ENCODE assay signal across 11 mouse cellular contexts in the genomic region with DNA sequence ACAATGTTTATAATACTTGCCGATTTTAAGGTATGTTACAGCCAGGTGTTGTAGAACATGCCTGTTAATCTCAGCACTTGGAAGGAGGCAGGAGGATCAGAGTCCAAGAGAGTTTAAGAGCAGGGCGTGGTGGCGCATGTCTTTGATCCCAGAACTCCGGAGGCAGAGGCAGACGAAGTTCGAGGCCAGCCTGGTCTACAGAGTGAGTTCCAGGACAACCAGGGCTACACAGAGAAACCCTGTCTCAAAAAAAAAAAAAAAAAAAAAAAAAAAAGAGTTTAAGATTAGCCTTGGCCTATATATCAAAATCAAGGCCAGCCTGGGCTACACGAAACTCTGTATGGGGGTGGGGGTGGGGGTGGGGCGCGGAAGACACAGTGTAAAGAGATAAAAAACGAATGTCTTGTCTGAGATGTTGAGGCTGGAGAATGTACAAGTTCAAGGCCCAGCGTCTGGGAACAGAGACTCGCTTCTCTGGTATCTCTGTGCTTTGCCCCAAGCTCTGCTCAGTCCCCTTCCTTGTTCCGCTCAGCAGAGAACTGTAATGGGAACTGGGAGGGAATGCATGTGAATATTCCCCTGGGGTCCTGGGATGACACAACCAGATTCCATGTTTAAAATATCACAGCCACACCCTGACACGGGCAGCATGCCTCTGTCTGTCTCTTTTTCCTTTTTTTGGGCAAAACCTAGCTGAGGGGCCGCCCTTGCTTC. TPM values are rescaled to one million over a fixed set of nuclear protein-coding genes. Genes with fewer than 3 reads are reported as not detected.
DNase-seq lines count a peak whose midpoint lies in the region; ATAC-seq and TF ChIP-seq lines count a peak whose summit lies in the region.
"Had no signal": no experiment of that assay in that cellular context is flagged by ENCODE, and none has a peak within 500 bp of the region (broad histone marks: within the 10 kb centered on the region; RNA-seq: fewer than 3 reads in every experiment).

No protein-coding gene starts in this region.

- no peak overlapping the region for H3K27ac ChIP-seq in limb, embryonic 14.5 days (replicated peaks; ENCODE audit: low read depth, low read length)

- peak overlapping the region; percentile 73; the same call in 1 of the 2 replicates for H3K4me3 ChIP-seq in limb, embryonic 14.5 days (replicated peaks; ENCODE audit: low read length)

- H3K4me1 ChIP-seq in limb, embryonic 14.5 days (ENCODE audit: control insufficient read depth, insufficient read depth, low read length): peaks cover 17% of the 10 kb centered on the region

- no peaks in the 10 kb centered on the region for H3K27me3 ChIP-seq in limb, embryonic 14.5 days (ENCODE audit: control insufficient read depth, insufficient read depth, low read length)
- H3K27me3 ChIP-seq: Patski had no signal

- no peak overlapping the region for H3K4me2 ChIP-seq in limb, embryonic 14.5 days (replicated peaks; ENCODE audit: low read depth, low read length, severe bottlenecking)

- no peak for TF ChIP-seq POLR2A in limb, embryonic 14.5 days (IDR thresholded peaks at IDR 0.05; ENCODE audit: borderline replicate concordance, extremely low read depth, insufficient read depth, insufficient read length)

- no peaks in the 10 kb centered on the region for H3K9me3 ChIP-seq in limb, embryonic 14.5 days (ENCODE audit: control insufficient read depth, low read length)

- ATAC-seq in limb, embryonic 14.5 days (ENCODE audit: low FRiP score, low read depth): no peak
- no peak for ATAC-seq in activated CD4-positive, CD25-positive, alpha-beta regulatory T cell, adult 4 months
- ATAC-seq: Patski had no signal

- peak; percentile 96 for DNase-seq in heart, adult 11 months
- no peak for DNase-seq in heart, adult 8-10 months (ENCODE audit: low spot score)
- DNase-seq in 3T3-L1 (ENCODE audit: low read depth, low spot score): peak; percentile 91
- peak; percentile 64 for DNase-seq in R1 (ENCODE audit: low read depth, low spot score)
- no peak for DNase-seq in limb, embryonic 14.5 days (ENCODE audit: low spot score)
- DNase-seq in retina, postnatal 1 day: no peak
- DNase-seq in spleen, postnatal 14 days (ENCODE audit: low spot score in 2 of 2): no peak

- no peaks in the 10 kb centered on the region for H3K36me3 ChIP-seq in limb, embryonic 14.5 days (ENCODE audit: control insufficient read depth, insufficient read depth, low read length)

- WGBS in limb, embryonic 14.5 days: 61% methylated on average over 15 of the region's 15 CpGs

- H3K9ac ChIP-seq in limb, embryonic 14.5 days (ENCODE audit: low read depth, low read length, severe bottlenecking): no peak overlapping the region

RNA-seq across cellular contexts. Expression of a gene that starts 1.3 kb away (rescaled TPM):
- total RNA-seq in heart, adult 8-10 months (2022): 10 to 100 TPM; 20.1 to 32.0 (median 25.8) TPM
- polyA plus RNA-seq in limb, embryonic 14.5 days (2012; rRNA removed): 105 and 120 TPM in 2 replicates
- 95.7 and 103 TPM in 2 replicates for polyA plus RNA-seq in limb, embryonic 14.5 days (2014; fragmentation: Nextera tagmentation; extraction: Ambion mirVana)
- 10 to 100 TPM; 44.4 to 52.4 TPM for polyA plus RNA-seq in activated CD4-positive, CD25-positive, alpha-beta regulatory T cell, adult 4 months (2017; shearing (Covaris generic))

RNA-seq across cellular contexts. Expression of a gene that starts 15.3 kb away (rescaled TPM):
- 100 to 1,000 TPM; 425 to 610 (median 521) TPM for total RNA-seq in heart, adult 8-10 months (2022)
- polyA plus RNA-seq in limb, embryonic 14.5 days (2012; rRNA removed): 456 and 903 TPM in 2 replicates
- polyA plus RNA-seq in limb, embryonic 14.5 days (2014; fragmentation: Nextera tagmentation; extraction: Ambion mirVana): 730 and 764 TPM in 2 replicates
- 1,000 to 10,000 TPM; 1,077 to 1,095 TPM for polyA plus RNA-seq in activated CD4-positive, CD25-positive, alpha-beta regulatory T cell, adult 4 months (2017; shearing (Covaris generic))

RNA-seq across cellular contexts. Expression of a gene that starts 21.8 kb away (rescaled TPM):
- not detected for total RNA-seq in heart, adult 8-10 months (2022)
- 0.34 TPM in 1 of 2 replicates, not detected in the other for polyA plus RNA-seq in limb, embryonic 14.5 days (2012; rRNA removed)
- polyA plus RNA-seq in limb, embryonic 14.5 days (2014; fragmentation: Nextera tagmentation; extraction: Ambion mirVana): 0.35 TPM in 1 of 2 replicates, not detected in the other
- polyA plus RNA-seq in activated CD4-positive, CD25-positive, alpha-beta regulatory T cell, adult 4 months (2017; shearing (Covaris generic)): under 1 TPM in 1 of 2 experiments, not detected in 1; 0.74 TPM
- total RNA-seq: gastrocnemius, postnatal 36 days had no signal
- polyA plus RNA-seq: spleen, adult 2 months had no signal

RNA-seq across cellular contexts. Expression of a gene that starts 31.2 kb away (rescaled TPM):
- total RNA-seq in heart, adult 8-10 months (2022): 1 to 10 TPM; 6.1 to 7.1 (median 6.3) TPM
- 20.6 and 22.0 TPM in 2 replicates for polyA plus RNA-seq in limb, embryonic 14.5 days (2012; rRNA removed)
- 11.6 and 11.7 TPM in 2 replicates for polyA plus RNA-seq in limb, embryonic 14.5 days (2014; fragmentation: Nextera tagmentation; extraction: Ambion mirVana)
- 10 to 100 TPM; 21.3 to 22.8 TPM for polyA plus RNA-seq in activated CD4-positive, CD25-positive, alpha-beta regulatory T cell, adult 4 months (2017; shearing (Covaris generic))

RNA-seq across cellular contexts. Expression of a gene that starts 43.1 kb away (rescaled TPM):
- total RNA-seq in heart, adult 8-10 months (2022): 1 to 10 TPM in 1 of 4 experiments, under 1 TPM in 3; 0.22 to 1.7 (median 0.51) TPM
- polyA plus RNA-seq in limb, embryonic 14.5 days (2012; rRNA removed): 12.4 and 13.3 TPM in 2 replicates
- 5.3 and 7.2 TPM in 2 replicates for polyA plus RNA-seq in limb, embryonic 14.5 days (2014; fragmentation: Nextera tagmentation; extraction: Ambion mirVana)
- polyA plus RNA-seq in activated CD4-positive, CD25-positive, alpha-beta regulatory T cell, adult 4 months (2017; shearing (Covaris generic)): 1 to 10 TPM; 1.6 to 1.7 TPM

Comparison
In these comparisons a context has a peak if more than half of its experiments do, and no peak if none do; other contexts are left out.
1. DNase-seq: peak in heart, adult 11 months (single experiment), 3T3-L1 (single experiment) and R1 (single experiment); none in heart, adult 8-10 months (single experiment), limb, embryonic 14.5 days (single experiment), retina, postnatal 1 day (single experiment) and spleen, postnatal 14 days (0 of 2).